Mouse (Mus musculus) limb, embryonic 14.5 days (tissue): ENCODE results near the gene Trpv3. TPM values are rescaled to one million over a fixed set of nuclear protein-coding genes. Genes with fewer than 3 reads are reported as not detected.
A peak's percentile ranks its signal among the peaks of the same experiment; 100 is the strongest.

Experiments
- ATAC-seq: fragments of 200-750 bp; cut with Nextera tagmentation; 2 replicates; pipeline ENCODE4 v1.8.0; 2017; ENCODE audit warnings: low read depth, moderate number of reproducible peaks, moderate TSS enrichment; ENCODE audit not compliant: low FRiP score
- DNase-seq: peaks from one replicate; pipeline ENCODE4 v3.0.0-alpha.2; 2015; ENCODE audit warnings: low spot score
- H3K27ac ChIP-seq: fragments of 300-500 bp; sonication (generic); replicated peaks from 2 replicates; pipeline ENCODE4 v1.5.1; 2014; ENCODE audit warnings: low read depth, mild to moderate bottlenecking, low read length, moderate library complexity, mixed read lengths
- H3K27me3 ChIP-seq: fragments of 300-500 bp; sonication (generic); 2 replicates; pipeline ENCODE4 v1.6.1; 2014; ENCODE audit warnings: low read length, mixed read lengths; ENCODE audit not compliant: control insufficient read depth, insufficient read depth
- H3K36me3 ChIP-seq: fragments of 300-500 bp; sonication (generic); 2 replicates; pipeline ENCODE4 v1.6.1; 2014; ENCODE audit warnings: mild to moderate bottlenecking, low read length, moderate library complexity, mixed read lengths; ENCODE audit not compliant: control insufficient read depth, insufficient read depth
- H3K4me1 ChIP-seq: fragments of 300-500 bp; sonication (generic); 2 replicates; pipeline ENCODE4 v1.6.1; 2014; ENCODE audit warnings: antibody characterized with exemption, low read length, mixed read lengths; ENCODE audit not compliant: control insufficient read depth, insufficient read depth
- H3K4me2 ChIP-seq: fragments of 300-500 bp; sonication (generic); replicated peaks from 2 replicates; pipeline ENCODE4 v1.6.1; 2014; ENCODE audit warnings: low read depth, mild to moderate bottlenecking, low read length, moderate library complexity; ENCODE audit not compliant: severe bottlenecking
- H3K4me3 ChIP-seq: fragments of 300-500 bp; sonication (generic); replicated peaks from 2 replicates; pipeline ENCODE4 v1.5.1; 2014; ENCODE audit warnings: low read length
- H3K9ac ChIP-seq: fragments of 300-500 bp; sonication (generic); 2 replicates; pipeline ENCODE4 v1.6.1; 2014; ENCODE audit warnings: mild to moderate bottlenecking, low read depth, low read length, moderate library complexity; ENCODE audit not compliant: severe bottlenecking
- H3K9me3 ChIP-seq: fragments of 300-500 bp; sonication (generic); 2 replicates; pipeline ENCODE4 v1.6.1; 2016; ENCODE audit warnings: low read length; ENCODE audit not compliant: control insufficient read depth
- POLR2A ChIP-seq: fragments of 200-500 bp; IDR thresholded peaks from 2 replicates; pipeline ENCODE4 v1.8.0; 2012; ENCODE audit warnings: inconsistent platforms, mild to moderate bottlenecking, moderate library complexity, borderline replicate concordance; ENCODE audit not compliant: insufficient read depth, insufficient read length; ENCODE audit errors: extremely low read depth
- WGBS: fragments of 180-500 bp; shearing (Covaris S2); extraction: QIAGEN DNeasy Blood & Tissue Kit; methylation state at CpG from one replicate; pipeline ENCODE4 v1.1.7; 2014; 5-methylcytosine and 5-hydroxymethylcytosine counted together
- polyA plus RNA-seq, 2 experiments: library from polyadenylated mRNA; depleted of rRNA in 1 of 2; stranded (reverse) in 1 of 2; unstranded in 1 of 2; fragments of >200 nt; fragmentation: Nextera tagmentation in 1 of 2; extraction: Ambion mirVana in 1 of 2; gene quantifications; 2 replicates each; pipeline versions ENCODE4 v1.2.1 to v1.2.3; 2012 to 2014

Trpv3 gene
- polyA plus RNA-seq (2012; rRNA removed) (0.41 and 0.54 TPM in 2 replicates), polyA plus RNA-seq (2014; fragmentation: Nextera tagmentation; extraction: Ambion mirVana) (0.47 and 0.55 TPM in 2 replicates)

DNA sequence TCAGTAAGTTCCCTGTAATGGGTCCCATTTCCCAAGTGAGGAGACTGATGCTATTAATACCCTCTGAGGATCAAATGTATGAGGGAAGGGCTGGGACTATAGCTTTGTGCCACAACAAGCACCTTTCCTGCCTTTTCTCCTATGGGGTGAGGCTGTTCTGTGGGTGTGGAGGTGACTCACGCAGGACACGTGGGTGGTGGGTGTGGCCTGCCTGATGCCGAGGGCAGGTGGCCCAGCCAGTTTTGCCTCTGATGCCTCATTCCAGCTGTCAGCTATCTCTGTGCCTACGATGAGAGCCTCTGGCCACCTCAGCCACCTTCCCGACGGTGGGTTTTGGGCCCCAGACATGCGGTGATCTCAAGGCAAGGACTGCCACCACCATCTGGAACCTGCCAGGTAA is at the start of gene Trpv3:
Gene Trpv3, plus strand, starts transcription at position 122 of the 400 bp plus-strand sequence.
- H3K9me3 ChIP-seq, result no peaks in the 10 kb centered on the region
- no peaks in the 10 kb centered on the region for H3K4me1 ChIP-seq
- ATAC-seq (no peak), DNase-seq (peak; percentile 16)
- no peaks in the 10 kb centered on the region for H3K27me3 ChIP-seq
- H3K4me2 ChIP-seq, result no peak within 1 kb of the TSS
- 77% methylated on average over 7 of the region's 7 CpGs for WGBS
- no peaks in the 10 kb centered on the region for H3K36me3 ChIP-seq
- H3K9ac ChIP-seq, result no peak within 1 kb of the TSS
- no peak within 1 kb of the TSS for H3K4me3 ChIP-seq
- no peak within 1 kb of the TSS for H3K27ac ChIP-seq
- TF ChIP-seq POLR2A, result no peak

DNA sequence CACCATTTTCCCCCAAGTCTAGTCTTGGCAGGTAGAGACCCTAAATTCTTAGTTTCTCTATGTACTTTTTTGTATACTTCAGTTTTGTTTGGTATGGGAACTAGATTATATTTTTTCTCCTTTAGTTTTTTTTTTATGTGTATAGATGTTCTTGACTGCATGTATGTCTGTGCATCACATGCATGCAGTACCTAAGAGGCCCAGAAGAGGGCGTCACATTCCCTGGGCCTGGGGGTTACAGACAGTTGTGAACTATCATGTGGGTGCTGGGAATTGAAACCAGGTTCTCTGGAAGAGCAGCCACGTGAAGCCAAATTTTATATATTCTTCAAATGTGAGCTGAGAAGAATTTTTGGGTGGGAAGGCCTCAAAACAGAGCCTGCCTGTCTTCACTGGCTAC is 47.5 kb upstream of the Trpv3 start:
- H3K27ac ChIP-seq, result no peak overlapping the region
- H3K4me1 ChIP-seq, result no peaks in the 10 kb centered on the region
- no peak for TF ChIP-seq POLR2A
- H3K36me3 ChIP-seq, result no peaks in the 10 kb centered on the region
- no peak overlapping the region for H3K4me2 ChIP-seq
- no peak for ATAC-seq
- WGBS, result 56% methylated on average over 2 of the region's 2 CpGs
- no peak for DNase-seq
- H3K27me3 ChIP-seq, result no peaks in the 10 kb centered on the region
- no peak overlapping the region for H3K9ac ChIP-seq
- no peaks in the 10 kb centered on the region for H3K9me3 ChIP-seq
- no peak overlapping the region for H3K4me3 ChIP-seq

DNA sequence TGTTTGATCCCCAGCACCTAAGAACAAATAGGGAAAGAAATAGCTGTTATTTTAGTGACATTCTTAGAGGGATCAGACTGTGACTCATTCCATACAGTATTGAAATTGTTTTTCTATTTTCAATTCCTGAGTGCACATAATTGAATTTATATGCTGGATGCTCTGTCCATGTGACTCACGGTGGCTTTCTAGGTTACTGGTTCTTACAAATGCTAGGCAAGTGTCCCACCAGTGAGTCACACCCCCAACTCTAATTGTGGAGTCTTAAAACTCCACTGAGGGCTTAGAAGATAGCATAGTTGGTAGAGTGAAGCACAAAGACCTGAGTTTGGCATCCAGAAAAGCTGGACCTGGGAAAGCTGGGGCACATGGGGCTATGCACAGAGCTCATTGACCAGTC is 46.5 kb upstream of the Trpv3 start:
- WGBS, result 74% methylated on average over 1 of the region's 1 CpGs
- no peaks in the 10 kb centered on the region for H3K36me3 ChIP-seq
- H3K4me3 ChIP-seq, result no peak overlapping the region
- DNase-seq (no peak), ATAC-seq (no peak)
- no peaks in the 10 kb centered on the region for H3K9me3 ChIP-seq
- TF ChIP-seq POLR2A, result no peak
- no peak overlapping the region for H3K27ac ChIP-seq
- no peak overlapping the region for H3K4me2 ChIP-seq
- no peaks in the 10 kb centered on the region for H3K27me3 ChIP-seq
- no peak overlapping the region for H3K9ac ChIP-seq
- no peaks in the 10 kb centered on the region for H3K4me1 ChIP-seq

DNA sequence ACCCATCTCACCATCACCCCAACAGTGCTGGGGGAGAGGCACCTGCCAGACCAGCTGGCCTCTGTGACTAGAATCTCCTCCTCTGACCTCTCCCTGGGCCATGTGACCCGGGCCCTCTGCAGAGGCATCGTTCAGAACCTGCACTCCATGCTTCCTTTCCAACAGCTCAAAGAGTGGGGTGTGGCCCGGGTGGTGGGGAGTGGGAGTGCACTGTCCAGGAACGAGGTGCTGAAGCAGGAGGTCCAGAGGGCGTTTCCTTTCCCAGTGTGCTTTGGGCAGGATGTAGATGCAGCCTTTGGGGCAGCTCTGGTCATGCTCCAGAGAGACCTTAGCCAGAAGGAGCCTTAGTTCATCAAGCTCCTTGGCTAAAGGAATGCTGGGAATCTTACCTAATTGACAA is 44.3 kb upstream of the Trpv3 start:
- WGBS, result 42% methylated on average over 5 of the region's 5 CpGs
- H3K9me3 ChIP-seq, result no peaks in the 10 kb centered on the region
- H3K9ac ChIP-seq, result no peak overlapping the region
- TF ChIP-seq POLR2A, result no peak
- no peak overlapping the region for H3K4me2 ChIP-seq
- H3K36me3 ChIP-seq, result no peaks in the 10 kb centered on the region
- no peak for DNase-seq
- no peak overlapping the region for H3K4me3 ChIP-seq
- H3K27ac ChIP-seq, result no peak overlapping the region
- no peaks in the 10 kb centered on the region for H3K4me1 ChIP-seq
- no peak for ATAC-seq
- H3K27me3 ChIP-seq, result no peaks in the 10 kb centered on the region

DNA sequence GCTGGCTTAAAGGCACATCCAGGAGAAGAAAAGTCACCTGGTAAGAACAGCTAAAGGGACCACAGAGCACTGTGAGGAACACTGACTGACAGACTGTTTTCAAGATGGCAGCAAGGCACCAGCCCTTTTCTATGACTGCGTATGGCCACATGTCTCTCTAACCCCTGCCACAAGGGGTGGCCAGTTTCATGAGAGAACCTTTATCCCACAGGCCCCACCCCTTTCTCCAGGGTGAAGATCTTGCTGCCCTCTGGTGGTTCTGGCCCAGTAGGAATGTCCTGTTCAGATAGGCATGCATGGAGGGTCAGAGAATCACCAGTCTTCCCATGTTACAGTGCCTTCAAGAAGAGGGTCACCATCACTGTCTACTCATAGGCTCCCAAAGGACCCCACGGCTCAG is 43.2 kb upstream of the Trpv3 start:
- DNase-seq, result no peak
- H3K9ac ChIP-seq, result no peak overlapping the region
- 67% methylated on average over 2 of the region's 2 CpGs for WGBS
- H3K4me2 ChIP-seq, result no peak overlapping the region
- TF ChIP-seq POLR2A, result no peak
- no peaks in the 10 kb centered on the region for H3K9me3 ChIP-seq
- no peak for ATAC-seq
- H3K4me3 ChIP-seq, result no peak overlapping the region
- no peak overlapping the region for H3K27ac ChIP-seq
- H3K27me3 ChIP-seq, result no peaks in the 10 kb centered on the region
- H3K36me3 ChIP-seq, result no peaks in the 10 kb centered on the region
- H3K4me1 ChIP-seq, result no peaks in the 10 kb centered on the region

DNA sequence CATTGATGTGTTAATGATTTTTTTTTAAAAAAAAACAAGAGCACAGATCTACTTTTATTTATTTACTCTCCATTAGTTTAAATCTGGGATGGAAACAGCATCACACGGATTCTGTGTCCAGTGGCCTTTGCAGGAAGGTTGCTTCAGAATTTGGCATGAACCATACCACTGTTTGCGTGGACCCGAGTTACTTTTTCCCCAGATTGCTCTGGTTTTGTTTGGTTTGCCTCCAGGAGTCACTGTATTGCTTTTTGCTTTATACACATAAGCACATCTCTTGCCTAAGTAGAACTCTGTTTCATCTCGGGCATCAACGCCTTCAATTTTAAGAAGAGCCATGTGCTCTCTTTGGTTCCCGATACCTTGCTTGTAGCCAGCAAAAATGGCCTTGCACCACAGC is 41.3 kb upstream of the Trpv3 start:
- 86% methylated on average over 6 of the region's 6 CpGs for WGBS
- ATAC-seq, result no peak

More for the DNA sequence above, 41.3 kb upstream of the Trpv3 start:
- Histone ChIP-seq H3K4me2 (no peak overlapping the region), H3K4me1 (no peaks in the 10 kb centered on the region), H3K9ac (no peak overlapping the region), H3K27me3 (no peaks in the 10 kb centered on the region), H3K9me3 (no peaks in the 10 kb centered on the region), H3K27ac (no peak overlapping the region), H3K4me3 (no peak overlapping the region), H3K36me3 (no peaks in the 10 kb centered on the region)
- no peak for DNase-seq
- TF ChIP-seq POLR2A, result no peak
